Mouse (Mus musculus): Measurements from ENCODE around the gene Aplp1.

- TF ChIP-seq POLR2A (IDR thresholded peaks at IDR 0.05; ENCODE audit: control insufficient read depth, extremely low read depth, insufficient read depth, low read length, poor library complexity) (no peak), CTCF (IDR thresholded peaks at IDR 0.05; ENCODE audit: borderline replicate concordance, control insufficient read depth, extremely low read depth, insufficient read depth, low read length, poor library complexity) (no peak)
Observed at GRCm38 (mm10) chr7:30402343-30402742, 43.0 kb downstream of the Aplp1 start.
